Mouse (Mus musculus) CH12.LX (cell line): ENCODE measurements around the gene Twist2. TPM values are rescaled to one million over a fixed set of nuclear protein-coding genes. Genes with fewer than 3 reads are reported as not detected.

Experiments used
- DNase-seq: peaks from one replicate; pipeline ENCODE4 v3.0.0-alpha.2; 2013; ENCODE audit errors: extremely low read depth
- H3K27ac ChIP-seq: 2 replicates; pipeline ENCODE4 v1.5.1; 2012; ENCODE audit warnings: low read depth, mild to moderate bottlenecking, control low read depth, moderate library complexity; ENCODE audit not compliant: insufficient read depth
- H3K27me3 ChIP-seq: replicated peaks from 2 replicates; pipeline ENCODE3; 2012; ENCODE audit warnings: inconsistent platforms
- H3K36me3 ChIP-seq, 2 experiments: replicated peaks in 1 of 2; 2 replicates each; pipeline versions ENCODE3 to v1.6.1; 2012; ENCODE audit warnings: inconsistent platforms in 1 of 2, low read length in 1 of 2, mild to moderate bottlenecking in 1 of 2, mixed read lengths in 1 of 2, moderate library complexity in 1 of 2; ENCODE audit not compliant: control insufficient read depth in 1 of 2, insufficient read depth in 1 of 2
- H3K4me1 ChIP-seq, 2 experiments: 2 replicates each; pipeline ENCODE4 v1.6.1; 2012; ENCODE audit warnings: inconsistent platforms in 1 of 2, moderate library complexity in 1 of 2; ENCODE audit not compliant: insufficient read depth in 2 of 2, control insufficient read depth in 1 of 2
- H3K4me2 ChIP-seq: 2 replicates; pipeline ENCODE4 v1.6.1; 2012; ENCODE audit warnings: low read depth, mild to moderate bottlenecking, control low read depth; ENCODE audit not compliant: poor library complexity, insufficient read depth, severe bottlenecking
- H3K4me3 ChIP-seq, 3 experiments: fragments of 150-350 bp in 1 of 3; sonication (generic) in 1 of 3; replicated peaks in 1 of 3; 2 replicates each; pipeline versions ENCODE3 to v1.5.1; 2011 to 2012; ENCODE audit warnings: low read depth in 2 of 3, low read length in 2 of 3, mild to moderate bottlenecking in 2 of 3, moderate library complexity in 2 of 3, control low read depth in 1 of 3, improper control_type of control experiment in 1 of 3, inconsistent platforms in 1 of 3, mixed read lengths in 1 of 3; ENCODE audit not compliant: poor library complexity in 1 of 3
- H3K79me2 ChIP-seq: replicated peaks from 2 replicates; pipeline ENCODE4 v1.6.1; 2012; ENCODE audit warnings: mild to moderate bottlenecking, moderate library complexity; ENCODE audit not compliant: control insufficient read depth, poor library complexity, insufficient read depth, severe bottlenecking; ENCODE audit errors: extremely low read depth
- H3K9ac ChIP-seq: 2 replicates; pipeline ENCODE4 v1.6.1; 2012; ENCODE audit warnings: low read depth, mild to moderate bottlenecking, control low read depth, moderate library complexity; ENCODE audit not compliant: insufficient read depth
- H3K9me3 ChIP-seq: replicated peaks from 2 replicates; pipeline ENCODE3; 2012; ENCODE audit warnings: low read length, inconsistent platforms, mixed read lengths
- ETS1 ChIP-seq: conservative IDR thresholded peaks from 2 replicates; pipeline ENCODE4 v1.6.1; 2012; ENCODE audit warnings: low read depth, mild to moderate bottlenecking, inconsistent platforms, low read length, improper control_type of control experiment, moderate library complexity
- GABPA ChIP-seq: IDR thresholded peaks from 2 replicates; pipeline ENCODE4 v1.6.1; 2012; ENCODE audit warnings: low read depth, low read length, improper control_type of control experiment, inconsistent platforms; ENCODE audit not compliant: insufficient replicate concordance
- IRF4 ChIP-seq: IDR thresholded peaks from 2 replicates; pipeline ENCODE4 v1.6.1; 2014; ENCODE audit warnings: low read depth, mild to moderate bottlenecking, inconsistent platforms, low read length, improper control_type of control experiment
- JUN ChIP-seq: IDR thresholded peaks from 2 replicates; pipeline ENCODE4 v1.6.1; 2011; ENCODE audit warnings: low read depth, mild to moderate bottlenecking, low read length, improper control_type of control experiment, moderate library complexity; ENCODE audit not compliant: insufficient read depth
- MAFK ChIP-seq: IDR thresholded peaks from 2 replicates; pipeline ENCODE4 v1.6.1; 2011; ENCODE audit warnings: low read length, improper control_type of control experiment; ENCODE audit not compliant: insufficient replicate concordance
- MXI1 ChIP-seq: IDR thresholded peaks from 2 replicates; pipeline ENCODE4 v1.6.1; 2011; ENCODE audit warnings: mild to moderate bottlenecking, low read depth, low read length, improper control_type of control experiment
- PAX5 ChIP-seq: IDR thresholded peaks from 2 replicates; pipeline ENCODE4 v1.6.1; 2012; ENCODE audit warnings: low read length, inconsistent platforms, mixed read lengths
- POLR2A ChIP-seq: IDR thresholded peaks from 2 replicates; pipeline ENCODE4 v1.6.1; 2011; ENCODE audit warnings: low read depth, mild to moderate bottlenecking, improper control_type of control experiment, low read length
- RAD21 ChIP-seq: IDR thresholded peaks from 2 replicates; pipeline ENCODE4 v1.6.1; 2011; ENCODE audit warnings: low read depth, mild to moderate bottlenecking, low read length, improper control_type of control experiment, moderate library complexity
- RCOR1 ChIP-seq: conservative IDR thresholded peaks from 2 replicates; pipeline ENCODE4 v1.6.1; 2012; ENCODE audit warnings: low read depth, mild to moderate bottlenecking, inconsistent platforms, low read length, improper control_type of control experiment
- UBTF ChIP-seq: IDR thresholded peaks from 2 replicates; pipeline ENCODE4 v1.6.1; 2012; ENCODE audit warnings: low read depth, mild to moderate bottlenecking, inconsistent platforms, low read length, improper control_type of control experiment, moderate library complexity
- USF1 ChIP-seq: IDR thresholded peaks from 2 replicates; pipeline ENCODE4 v1.6.1; 2014; ENCODE audit warnings: low read depth, mild to moderate bottlenecking, inconsistent platforms, low read length, improper control_type of control experiment
- ZC3H11A ChIP-seq: IDR thresholded peaks from 2 replicates; pipeline ENCODE4 v1.6.1; 2012; ENCODE audit warnings: low read depth, mild to moderate bottlenecking, inconsistent platforms, low read length, improper control_type of control experiment
- ZNF384 ChIP-seq: IDR thresholded peaks from 2 replicates; pipeline ENCODE4 v1.6.1; 2012; ENCODE audit warnings: low read depth, low read length, improper control_type of control experiment, inconsistent platforms
- dilution Hi-C: fragments of 300-500 bp; cut with MboI; formaldehyde crosslinking; loops from 2 replicates; pipeline ENCODE4 v1.14.3; 2020; ENCODE audit warnings: low sequenced_read_pairs; ENCODE audit not compliant: extremely low pct_unique_long_range_greater_than_20kb, extremely low pct_ligation_motif_present
- in situ Hi-C: fragments of 300-500 bp; cut with MboI; formaldehyde crosslinking; loops from 3 replicates; pipeline ENCODE4 v1.14.3; 2019; ENCODE audit warnings: low sequenced_read_pairs, low pct_ligation_motif_present, low pct_unique_long_range_greater_than_20kb, mixed read lengths
- polyA plus RNA-seq: library from polyadenylated mRNA; unstranded; fragments of >175 nt; gene quantifications from 2 replicates; pipeline ENCODE4 v1.2.1, GENCODE M21; 2012; ENCODE audit warnings: low read depth; ENCODE audit not compliant: insufficient read length
- total RNA-seq, 2 experiments: library from RNA; depleted of rRNA; stranded (reverse); fragments of 300-350 nt in 1 of 2; fragments of >200 nt in 1 of 2; gene quantifications; 2 replicates each; pipeline ENCODE4 v1.2.3; 2012 to 2014

The Twist2 gene
- total and polyA plus RNA-seq, 3 experiments, result not detected

GRCm38 (mm10) chr1:91757292-91757691 lies 44.0 kb upstream of the Twist2 start:
- Histone ChIP-seq H3K79me2 (no peaks in the 10 kb centered on the region), H3K4me2 (peak overlapping the region; percentile 85), H3K4me1 (peaks cover 2 to 5% of the 10 kb centered on the region in 2 experiments; a peak in 2 of 4 replicates), H3K27me3 (peaks cover 71% of the 10 kb centered on the region), H3K9me3 (no peaks in the 10 kb centered on the region), H3K9ac (peak overlapping the region; percentile 62), H3K36me3 (no peaks in the 10 kb centered on the region), H3K27ac (no peak overlapping the region), H3K4me3 (peak overlapping the region in 2 of 3 experiments; percentile 20 to 52)
- dilution Hi-C loops, result no loop called here
- TF ChIP-seq GABPA (no peak), USF1 (no peak), JUN (no peak), RCOR1 (no peak), PAX5 (no peak), ZC3H11A (no peak), POLR2A (no peak), UBTF (no peak), IRF4 (no peak), MAFK (no peak)
- DNase-seq, result no peak
- in situ Hi-C loops, result no loop called here

- H3K27ac ChIP-seq, result no peak overlapping the region
- DNase-seq, result no peak
- H3K4me1 ChIP-seq, result peaks cover 2 to 5% of the 10 kb centered on the region in 2 experiments; a peak in 2 of 4 replicates
- H3K9ac ChIP-seq, result no peak overlapping the region
- H3K79me2 ChIP-seq, result no peaks in the 10 kb centered on the region
- H3K4me3 ChIP-seq, result no peak overlapping the region
- TF ChIP-seq IRF4 (no peak), ZNF384 (peak; percentile 42; the same call in 1 of the 2 replicates), MAFK (no peak)
- peaks cover 75% of the 10 kb centered on the region for H3K27me3 ChIP-seq
- H3K36me3 ChIP-seq, result no peaks in the 10 kb centered on the region
- in situ Hi-C loops, result no loop called here
- dilution Hi-C loops, result no loop called here
- no peaks in the 10 kb centered on the region for H3K9me3 ChIP-seq
- H3K4me2 ChIP-seq, result no peak overlapping the region
Measured at GRCm38 (mm10) chr1:91758143-91758542, 43.1 kb upstream of the Twist2 start.

- H3K9ac ChIP-seq, result no peak overlapping the region
- dilution Hi-C loops, result no loop called here
- in situ Hi-C loops, result no loop called here
- H3K36me3 ChIP-seq, result no peaks in the 10 kb centered on the region
- TF ChIP-seq POLR2A (no peak), ETS1 (no peak), RAD21 (no peak), MXI1 (no peak)
- TF ChIP-seq, all 38 proteins: peak for 0
- H3K27me3 ChIP-seq, result peaks cover 74% of the 10 kb centered on the region
- no peak overlapping the region for H3K27ac ChIP-seq
- no peak overlapping the region for H3K4me3 ChIP-seq
- no peak overlapping the region for H3K4me2 ChIP-seq
- DNase-seq, result no peak
- H3K4me1 ChIP-seq, result peaks cover 2 to 5% of the 10 kb centered on the region in 2 experiments; a peak in 2 of 4 replicates
- H3K79me2 ChIP-seq, result no peaks in the 10 kb centered on the region
- H3K9me3 ChIP-seq, result no peaks in the 10 kb centered on the region
Measured at GRCm38 (mm10) chr1:91758600-91759515, 42.4 kb upstream of the Twist2 start.
